Mouse (Mus musculus) embryonic facial prominence, embryonic 15.5 days (tissue): ENCODE data around the gene Nmi. TPM values are rescaled to one million over a fixed set of nuclear protein-coding genes. Genes with fewer than 3 reads are reported as not detected.

Source experiments
- ATAC-seq: fragments of 200-750 bp; cut with Nextera tagmentation; 2 replicates; pipeline ENCODE4 v1.8.0; 2017; ENCODE audit warnings: low read depth, moderate TSS enrichment; ENCODE audit not compliant: insufficient number of reproducible peaks, low FRiP score, low TSS enrichment
- H3K27ac ChIP-seq: fragments of 300-500 bp; sonication (generic); replicated peaks from 2 replicates; pipeline ENCODE4 v1.5.1; 2015; ENCODE audit warnings: mild to moderate bottlenecking, inconsistent platforms
- H3K27me3 ChIP-seq: fragments of 300-500 bp; sonication (generic); 2 replicates; pipeline ENCODE4 v1.6.1; 2015; ENCODE audit warnings: inconsistent platforms
- H3K36me3 ChIP-seq: fragments of 300-500 bp; sonication (generic); 2 replicates; pipeline ENCODE4 v1.6.1; 2015; ENCODE audit warnings: mild to moderate bottlenecking, inconsistent platforms
- H3K4me1 ChIP-seq: fragments of 300-500 bp; sonication (generic); 2 replicates; pipeline ENCODE4 v1.6.1; 2015; ENCODE audit warnings: inconsistent platforms
- H3K4me2 ChIP-seq: fragments of 300-500 bp; sonication (generic); replicated peaks from 2 replicates; pipeline ENCODE4 v1.6.1; 2015; ENCODE audit warnings: mild to moderate bottlenecking, inconsistent platforms
- H3K4me3 ChIP-seq: fragments of 300-500 bp; sonication (generic); replicated peaks from 2 replicates; pipeline ENCODE4 v1.5.1; 2015; ENCODE audit warnings: mild to moderate bottlenecking, inconsistent platforms
- H3K9ac ChIP-seq: fragments of 300-500 bp; sonication (generic); 2 replicates; pipeline ENCODE4 v1.6.1; 2015; ENCODE audit warnings: inconsistent platforms
- H3K9me3 ChIP-seq: fragments of 300-500 bp; sonication (generic); replicated peaks from 2 replicates; pipeline ENCODE4 v1.6.1; 2016; ENCODE audit warnings: inconsistent platforms
- whole genome bisulfite sequencing: fragments of 180-500 bp; shearing (Covaris S2); methylation state at CpG from one replicate; pipeline ENCODE4 v1.1.7; 2015; 5-methylcytosine and 5-hydroxymethylcytosine counted together
- polyA plus RNA-seq: library from polyadenylated mRNA; unstranded; fragments of >200 nt; fragmentation: Nextera tagmentation; extraction: Ambion mirVana; gene quantifications from 2 replicates; pipeline ENCODE4 v1.2.1, GENCODE M21; 2015

Nmi gene
- polyA plus RNA-seq, 1 experiment from 2014 or later = 14.2 TPM

DNA sequence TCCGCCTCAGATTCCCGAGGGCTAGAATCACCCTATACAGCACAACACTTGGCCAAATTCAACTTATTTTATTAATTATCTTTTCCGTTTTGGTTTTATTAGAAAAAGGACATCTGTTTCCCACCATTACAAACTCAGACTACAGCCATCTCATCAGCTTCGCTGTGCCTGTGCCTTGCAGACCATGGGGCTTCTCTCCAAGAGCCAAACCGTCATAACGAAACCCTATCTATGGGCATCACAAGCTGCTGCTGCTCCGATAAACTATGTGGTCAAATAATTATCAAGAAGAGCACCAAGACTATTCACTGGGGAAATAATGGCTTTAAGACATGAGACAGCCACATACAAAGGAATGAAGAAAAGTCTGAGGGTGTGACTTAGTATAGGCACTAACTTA lies 31.5 kb downstream of the Nmi start:
- no peak overlapping the region for H3K27ac ChIP-seq
- H3K9ac ChIP-seq = no peak overlapping the region
- WGBS = 82% methylated on average over 7 of the region's 7 CpGs

DNA sequence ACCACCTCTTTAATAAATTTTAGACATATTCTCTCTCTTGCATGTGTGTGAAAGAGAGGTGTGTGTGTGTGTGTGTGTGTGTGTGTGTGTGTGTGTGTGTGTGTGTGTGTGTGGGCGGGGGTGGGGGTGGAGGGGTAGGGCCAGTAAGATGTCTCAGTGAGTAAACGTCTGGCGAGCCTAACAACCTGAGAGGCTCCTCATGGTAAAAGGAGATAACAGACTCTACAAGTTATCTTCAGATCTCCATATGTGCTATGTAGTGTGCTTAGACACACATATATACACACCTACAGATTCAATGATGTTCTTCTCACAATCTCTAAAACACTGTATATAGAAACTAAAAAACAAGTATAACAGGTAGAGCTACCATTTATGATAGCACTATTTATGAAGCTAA lies 34.5 kb downstream of the Nmi start:
- Histone ChIP-seq H3K36me3 (no peaks in the 10 kb centered on the region), H3K9me3 (0 out of 2 replicates have a peak, but pooled peaks cover 2% of the 10 kb centered on the region), H3K4me1 (peaks cover 8% of the 10 kb centered on the region; the same call in 1 of the 2 replicates), H3K9ac (no peak overlapping the region), H3K27me3 (no peaks in the 10 kb centered on the region), H3K4me2 (no peak overlapping the region), H3K4me3 (no peak overlapping the region), H3K27ac (no peak overlapping the region)
- 77% methylated on average over 3 of the region's 3 CpGs for WGBS
- no peak for ATAC-seq

More for the DNA sequence above, 31.5 kb downstream of the Nmi start:
- ATAC-seq = no peak
- Histone ChIP-seq H3K4me3 (no peak overlapping the region), H3K27me3 (no peaks in the 10 kb centered on the region), H3K4me2 (no peak overlapping the region), H3K4me1 (no peaks in the 10 kb centered on the region), H3K9me3 (0 out of 2 replicates have a peak, but pooled peaks cover 2% of the 10 kb centered on the region), H3K36me3 (no peaks in the 10 kb centered on the region)

- peaks cover 10% of the 10 kb centered on the region; the same call in 1 of the 2 replicates for H3K4me1 ChIP-seq
- no peak overlapping the region for H3K27ac ChIP-seq
- H3K36me3 ChIP-seq = no peaks in the 10 kb centered on the region
- 60% methylated on average over 6 of the region's 6 CpGs for WGBS
- H3K9me3 ChIP-seq = no peaks in the 10 kb centered on the region
- no peaks in the 10 kb centered on the region for H3K27me3 ChIP-seq
- ATAC-seq = no peak
- H3K4me2 ChIP-seq = no peak overlapping the region
- no peak overlapping the region for H3K9ac ChIP-seq
- H3K4me3 ChIP-seq = no peak overlapping the region
Measured at GRCm38 (mm10) chr2:51937004-51937403, 36.3 kb downstream of the Nmi start.

GRCm38 (mm10) chr2:51936585-51936984 lies 36.7 kb downstream of the Nmi start:
- Histone ChIP-seq H3K36me3 (no peaks in the 10 kb centered on the region), H3K9me3 (no peaks in the 10 kb centered on the region), H3K4me3 (no peak overlapping the region), H3K27ac (no peak overlapping the region), H3K27me3 (no peaks in the 10 kb centered on the region), H3K4me1 (peaks cover 10% of the 10 kb centered on the region; the same call in 1 of the 2 replicates), H3K4me2 (no peak overlapping the region), H3K9ac (no peak overlapping the region)
- ATAC-seq = no peak
- 73% methylated on average over 3 of the region's 3 CpGs for WGBS

GRCm38 (mm10) chr2:51935921-51936320 lies 37.4 kb downstream of the Nmi start:
- no peak overlapping the region for H3K27ac ChIP-seq
- H3K4me3 ChIP-seq = no peak overlapping the region
- H3K9ac ChIP-seq = no peak overlapping the region
- 95% methylated on average over 7 of the region's 7 CpGs for WGBS
- peaks cover 10% of the 10 kb centered on the region for H3K4me1 ChIP-seq
- H3K9me3 ChIP-seq = no peaks in the 10 kb centered on the region
- no peak overlapping the region for H3K4me2 ChIP-seq
- H3K36me3 ChIP-seq = 0 out of 2 replicates have a peak, but pooled peaks cover 2% of the 10 kb centered on the region
- no peak for ATAC-seq
- no peaks in the 10 kb centered on the region for H3K27me3 ChIP-seq

DNA sequence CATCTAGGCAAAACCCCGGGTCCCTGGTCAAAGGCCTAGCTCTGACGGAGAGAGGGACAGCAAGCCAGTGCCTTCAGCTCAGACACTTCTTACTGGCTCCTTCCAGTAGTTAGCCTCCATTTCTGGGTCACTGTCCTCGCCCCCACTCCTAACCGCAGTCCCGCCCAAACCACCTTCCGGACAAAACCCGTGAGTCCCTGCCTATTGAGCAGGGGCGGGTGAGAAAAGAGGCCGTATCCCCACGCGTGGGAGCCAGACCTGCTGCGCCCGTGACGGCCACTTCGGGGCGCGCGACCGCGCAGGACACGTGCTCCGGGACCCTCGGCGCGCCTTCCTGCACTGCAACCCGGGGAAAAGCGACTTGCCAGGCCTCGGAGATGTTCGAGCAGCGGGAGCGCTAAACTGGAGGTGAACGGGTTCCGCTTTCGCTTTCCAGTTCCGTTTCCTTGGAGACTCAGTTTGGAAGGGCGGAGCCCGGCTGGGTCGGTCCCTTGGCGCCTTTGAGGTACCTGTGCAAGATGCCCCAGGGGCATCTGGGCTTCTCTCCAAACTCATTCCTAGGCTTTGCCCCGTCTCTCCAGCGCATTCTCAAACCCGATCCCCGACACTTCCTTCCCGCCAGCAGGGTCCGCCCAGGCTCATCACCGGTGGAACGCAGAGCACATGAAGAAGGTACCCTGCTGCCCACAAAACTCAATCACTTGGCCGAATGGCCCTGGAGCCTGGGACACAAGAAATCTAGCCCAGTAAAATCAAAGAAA lies 38.5 kb downstream of the Nmi start, which contains the start of gene Rbm43:
Rbm43 (minus strand) TSS at position 590 of the 761 bp plus-strand sequence.
- WGBS = under 1% methylated on average over 48 of the region's 48 CpGs
- peak within 1 kb of the TSS; percentile 47 for H3K9ac ChIP-seq
- H3K4me1 ChIP-seq = peaks cover 10% of the 10 kb centered on the region
- ATAC-seq = peak; percentile 72
- H3K27me3 ChIP-seq = no peaks in the 10 kb centered on the region
- H3K36me3 ChIP-seq = 0 out of 2 replicates have a peak, but pooled peaks cover 5% of the 10 kb centered on the region
- peak within 1 kb of the TSS; percentile 62 for H3K4me3 ChIP-seq
- H3K9me3 ChIP-seq = no peaks in the 10 kb centered on the region
- peak within 1 kb of the TSS; percentile 77 for H3K4me2 ChIP-seq
- H3K27ac ChIP-seq = peak within 1 kb of the TSS; percentile 63

DNA sequence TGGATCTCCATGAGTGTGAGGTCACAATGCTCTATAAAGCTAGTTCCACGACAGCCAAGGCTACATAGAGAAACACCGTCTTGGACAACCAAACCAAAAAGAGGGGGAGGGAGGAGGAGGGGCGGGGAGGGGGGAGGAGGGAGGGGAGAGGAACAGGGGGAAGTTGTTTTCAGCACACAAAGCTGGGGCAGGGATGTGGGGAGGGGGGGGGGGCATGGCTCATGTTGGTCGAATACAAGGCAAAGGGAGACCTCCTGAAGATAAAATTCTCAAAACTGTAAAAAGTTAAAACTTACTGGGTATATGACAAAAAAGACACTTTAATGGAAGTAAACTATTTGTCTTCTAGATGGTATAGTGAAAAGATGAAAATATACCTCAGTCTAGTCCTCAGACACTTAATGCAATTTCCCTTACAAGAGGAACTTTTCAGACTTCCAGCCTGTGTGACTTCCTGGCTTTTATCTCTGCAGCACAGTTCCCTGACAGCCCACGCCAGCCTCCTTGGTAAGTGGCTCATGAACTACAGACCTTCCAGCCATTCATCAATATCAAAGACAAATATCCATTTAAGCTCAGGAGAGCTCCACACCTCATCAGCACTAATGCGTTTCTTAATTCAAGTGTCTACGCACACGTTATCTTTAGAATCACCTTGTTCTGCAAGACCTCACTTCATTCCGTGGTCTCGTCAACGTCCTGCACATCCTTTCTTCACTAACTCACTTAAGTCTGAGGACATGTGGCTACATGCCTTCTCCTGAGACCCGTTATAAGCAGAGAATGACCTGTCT lies 39.8 kb downstream of the Nmi start:
- Histone ChIP-seq H3K36me3 (0 out of 2 replicates have a peak, but pooled peaks cover 5% of the 10 kb centered on the region), H3K4me1 (peaks cover 10% of the 10 kb centered on the region), H3K4me2 (peak overlapping the region; percentile 77; the same call in 1 of the 2 replicates), H3K27ac (0 out of 2 replicates have a peak overlapping the region, but pooled peaks have one; percentile 13), H3K4me3 (peak overlapping the region; percentile 62), H3K27me3 (no peaks in the 10 kb centered on the region), H3K9me3 (no peaks in the 10 kb centered on the region), H3K9ac (no peak overlapping the region)
- no peak for ATAC-seq
- 63% methylated on average over 12 of the region's 12 CpGs for WGBS

DNA sequence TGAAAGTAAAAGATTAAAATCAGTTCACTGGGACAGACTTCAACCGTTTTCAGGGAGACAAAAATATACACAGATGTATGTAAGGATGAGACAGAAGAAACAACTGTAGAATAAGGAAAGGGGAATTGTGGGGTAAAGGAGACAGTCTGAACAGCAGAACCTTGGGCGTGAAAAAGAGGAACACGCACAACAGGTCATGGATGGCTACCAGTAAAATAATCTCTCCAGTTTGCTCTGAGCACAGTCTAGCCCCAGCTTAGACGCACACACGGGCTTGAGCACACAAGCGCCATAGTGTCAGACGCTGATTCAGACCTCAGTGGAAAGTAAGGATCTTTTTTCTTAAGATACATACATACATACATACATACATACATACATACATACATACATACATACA lies 42.1 kb downstream of the Nmi start:
- Histone ChIP-seq H3K36me3 (0 out of 2 replicates have a peak, but pooled peaks cover 5% of the 10 kb centered on the region), H3K9me3 (no peaks in the 10 kb centered on the region), H3K4me3 (no peak overlapping the region), H3K4me1 (peaks cover 10% of the 10 kb centered on the region), H3K27me3 (no peaks in the 10 kb centered on the region), H3K4me2 (no peak overlapping the region), H3K27ac (no peak overlapping the region), H3K9ac (no peak overlapping the region)
- no peak for ATAC-seq
- WGBS = 89% methylated on average over 7 of the region's 7 CpGs

GRCm38 (mm10) chr2:51914944-51915680 lies 58.2 kb downstream of the Nmi start:
- no peak for ATAC-seq
- H3K36me3 ChIP-seq = no peaks in the 10 kb centered on the region
- H3K4me1 ChIP-seq = peaks cover 8% of the 10 kb centered on the region; the same call in 1 of the 2 replicates
- H3K9me3 ChIP-seq = no peaks in the 10 kb centered on the region
- no peaks in the 10 kb centered on the region for H3K27me3 ChIP-seq
- H3K9ac ChIP-seq = no peak overlapping the region
- H3K4me2 ChIP-seq = no peak overlapping the region
- 11% methylated on average over 5 of the region's 5 CpGs for WGBS
- H3K27ac ChIP-seq = no peak overlapping the region
- H3K4me3 ChIP-seq = no peak overlapping the region

- WGBS = 53% methylated on average over 7 of the region's 7 CpGs
- ATAC-seq = no peak
- H3K9me3 ChIP-seq = no peaks in the 10 kb centered on the region
- no peak overlapping the region for H3K4me2 ChIP-seq
- no peak overlapping the region for H3K27ac ChIP-seq
- H3K9ac ChIP-seq = no peak overlapping the region
- peaks cover 8% of the 10 kb centered on the region; the same call in 1 of the 2 replicates for H3K4me1 ChIP-seq
- H3K4me3 ChIP-seq = no peak overlapping the region
- H3K27me3 ChIP-seq = no peaks in the 10 kb centered on the region
- H3K36me3 ChIP-seq = no peaks in the 10 kb centered on the region
Measured at GRCm38 (mm10) chr2:51914532-51914931, 58.8 kb downstream of the Nmi start.
